Mouse (Mus musculus) heart, embryonic 16.5 days (tissue): ENCODE results near the gene Dnajc15. TPM values are rescaled to one million over a fixed set of nuclear protein-coding genes. Genes with fewer than 3 reads are reported as not detected.

Experiments
- ATAC-seq: fragments of 200-750 bp; cut with Nextera tagmentation; replicated peaks from 2 replicates; pipeline ENCODE4 v1.8.0; 2017; ENCODE audit warnings: moderate number of reproducible peaks; ENCODE audit not compliant: insufficient read depth, low FRiP score; ENCODE audit errors: extremely low read depth
- H3K27ac ChIP-seq: fragments of 300-500 bp; sonication (generic); 2 replicates; pipeline ENCODE4 v1.5.1; 2014; ENCODE audit warnings: mild to moderate bottlenecking, low read length, control low read depth, moderate library complexity
- H3K27me3 ChIP-seq: fragments of 300-500 bp; sonication (generic); 2 replicates; pipeline ENCODE4 v1.6.1; 2014; ENCODE audit warnings: low read length, mixed read lengths; ENCODE audit not compliant: control insufficient read depth, insufficient read depth
- H3K36me3 ChIP-seq: fragments of 300-500 bp; sonication (generic); 2 replicates; pipeline ENCODE4 v1.6.1; 2014; ENCODE audit not compliant: control insufficient read depth, insufficient read depth
- H3K4me1 ChIP-seq: fragments of 300-500 bp; sonication (generic); 2 replicates; pipeline ENCODE4 v1.6.1; 2014; ENCODE audit warnings: low read length, mixed read lengths; ENCODE audit not compliant: control insufficient read depth, insufficient read depth
- H3K4me2 ChIP-seq: fragments of 300-500 bp; sonication (generic); 2 replicates; pipeline ENCODE4 v1.6.1; 2014; ENCODE audit warnings: low read depth, mild to moderate bottlenecking, control low read depth, low read length
- H3K4me3 ChIP-seq: fragments of 300-500 bp; sonication (generic); 2 replicates; pipeline ENCODE4 v1.5.1; 2014; ENCODE audit warnings: mild to moderate bottlenecking, control low read depth, low read length
- H3K9ac ChIP-seq: fragments of 300-500 bp; sonication (generic); 2 replicates; pipeline ENCODE4 v1.6.1; 2014; ENCODE audit warnings: low read length, control low read depth
- H3K9me3 ChIP-seq: fragments of 300-500 bp; sonication (generic); replicated peaks from 2 replicates; pipeline ENCODE4 v1.6.1; 2016; ENCODE audit warnings: low read length; ENCODE audit not compliant: control insufficient read depth
- WGBS: fragments of 180-500 bp; shearing (Covaris S2); extraction: QIAGEN DNeasy Blood & Tissue Kit; methylation state at CpG from one replicate; pipeline ENCODE4 v1.1.7; 2014; 5-methylcytosine and 5-hydroxymethylcytosine counted together
- polyA plus RNA-seq: library from polyadenylated mRNA; unstranded; fragments of >200 nt; fragmentation: Nextera tagmentation; extraction: Ambion mirVana; gene quantifications from 2 replicates; pipeline ENCODE4 v1.2.1, GENCODE M21; 2015

Gene Dnajc15
- polyA plus RNA-seq, 1 experiment from 2014 or later, result 166 TPM

- ATAC-seq, result no peak
- no peaks in the 10 kb centered on the region for H3K27me3 ChIP-seq
Observed at GRCm38 (mm10) chr14:77801571-77802267, 73.2 kb downstream of the Dnajc15 start.

GRCm38 (mm10) chr14:77796506-77796905 is 78.4 kb downstream of the Dnajc15 start:
- no peak overlapping the region for H3K4me3 ChIP-seq
- no peak for ATAC-seq
- no peak overlapping the region for H3K4me2 ChIP-seq
- no peaks in the 10 kb centered on the region for H3K9me3 ChIP-seq
- no peaks in the 10 kb centered on the region for H3K36me3 ChIP-seq
- 88% methylated on average over 4 of the region's 4 CpGs for WGBS
- H3K27me3 ChIP-seq, result no peaks in the 10 kb centered on the region
- H3K27ac ChIP-seq, result no peak overlapping the region
- no peaks in the 10 kb centered on the region for H3K4me1 ChIP-seq
- no peak overlapping the region for H3K9ac ChIP-seq

More at GRCm38 (mm10) chr14:77801571-77802267, 73.2 kb downstream of the Dnajc15 start:
- H3K9ac ChIP-seq, result no peak overlapping the region
- H3K36me3 ChIP-seq, result no peaks in the 10 kb centered on the region
- WGBS, result 85% methylated on average over 17 of the region's 17 CpGs
- H3K27ac ChIP-seq, result no peak overlapping the region
- H3K4me3 ChIP-seq, result no peak overlapping the region
- no peaks in the 10 kb centered on the region; the same call in 1 of the 2 replicates for H3K4me1 ChIP-seq
- H3K9me3 ChIP-seq, result no peaks in the 10 kb centered on the region
- H3K4me2 ChIP-seq, result no peak overlapping the region

GRCm38 (mm10) chr14:77795240-77795639 is 79.7 kb downstream of the Dnajc15 start:
- ATAC-seq, result no peak
- H3K36me3 ChIP-seq, result no peaks in the 10 kb centered on the region
- no peak overlapping the region for H3K4me2 ChIP-seq
- no peaks in the 10 kb centered on the region for H3K9me3 ChIP-seq
- H3K4me3 ChIP-seq, result no peak overlapping the region
- H3K27ac ChIP-seq, result no peak overlapping the region
- no peaks in the 10 kb centered on the region for H3K4me1 ChIP-seq
- no peak overlapping the region for H3K9ac ChIP-seq
- no peaks in the 10 kb centered on the region for H3K27me3 ChIP-seq
- WGBS, result 62% methylated on average over 5 of the region's 5 CpGs

GRCm38 (mm10) chr14:77794285-77794949 is 80.5 kb downstream of the Dnajc15 start:
- Histone ChIP-seq H3K9me3 (no peaks in the 10 kb centered on the region), H3K27ac (no peak overlapping the region), H3K27me3 (no peaks in the 10 kb centered on the region), H3K4me2 (no peak overlapping the region), H3K4me1 (no peaks in the 10 kb centered on the region), H3K36me3 (no peaks in the 10 kb centered on the region), H3K9ac (no peak overlapping the region), H3K4me3 (no peak overlapping the region)
- ATAC-seq, result no peak
- 61% methylated on average over 7 of the region's 7 CpGs for WGBS

GRCm38 (mm10) chr14:77792998-77793397 is 81.9 kb downstream of the Dnajc15 start:
- H3K27ac ChIP-seq, result no peak overlapping the region
- 91% methylated on average over 6 of the region's 6 CpGs for WGBS
- no peak for ATAC-seq
- no peak overlapping the region for H3K9ac ChIP-seq
- no peaks in the 10 kb centered on the region for H3K36me3 ChIP-seq
- no peak overlapping the region for H3K4me3 ChIP-seq
- H3K27me3 ChIP-seq, result no peaks in the 10 kb centered on the region
- no peaks in the 10 kb centered on the region for H3K9me3 ChIP-seq
- no peaks in the 10 kb centered on the region for H3K4me1 ChIP-seq
- no peak overlapping the region for H3K4me2 ChIP-seq

- no peaks in the 10 kb centered on the region for H3K36me3 ChIP-seq
- H3K9ac ChIP-seq, result no peak overlapping the region
- no peaks in the 10 kb centered on the region for H3K27me3 ChIP-seq
- no peak for ATAC-seq
- H3K27ac ChIP-seq, result no peak overlapping the region
- no peak overlapping the region for H3K4me2 ChIP-seq
- 0 out of 2 replicates have a peak, but pooled peaks cover 4% of the 10 kb centered on the region for H3K9me3 ChIP-seq
- H3K4me1 ChIP-seq, result no peaks in the 10 kb centered on the region
- H3K4me3 ChIP-seq, result no peak overlapping the region
Observed at GRCm38 (mm10) chr14:77783217-77783616, 91.7 kb downstream of the Dnajc15 start.

- H3K27me3 ChIP-seq, result no peaks in the 10 kb centered on the region
- H3K9me3 ChIP-seq, result 0 out of 2 replicates have a peak, but pooled peaks cover 4% of the 10 kb centered on the region
- no peaks in the 10 kb centered on the region for H3K36me3 ChIP-seq
- H3K4me1 ChIP-seq, result no peaks in the 10 kb centered on the region
- no peak overlapping the region for H3K4me2 ChIP-seq
- ATAC-seq, result no peak
- H3K4me3 ChIP-seq, result no peak overlapping the region
- 64% methylated on average over 1 of the region's 1 CpGs for WGBS
- H3K9ac ChIP-seq, result no peak overlapping the region
- no peak overlapping the region for H3K27ac ChIP-seq
Observed at GRCm38 (mm10) chr14:77777365-77777764, 97.6 kb downstream of the Dnajc15 start.

GRCm38 (mm10) chr14:77776005-77776531 is 98.9 kb downstream of the Dnajc15 start:
- no peaks in the 10 kb centered on the region for H3K27me3 ChIP-seq
- H3K4me1 ChIP-seq, result no peaks in the 10 kb centered on the region
- 67% methylated on average over 11 of the region's 11 CpGs for WGBS
- H3K36me3 ChIP-seq, result no peaks in the 10 kb centered on the region
- H3K27ac ChIP-seq, result no peak overlapping the region
- no peaks in the 10 kb centered on the region for H3K9me3 ChIP-seq
- H3K4me3 ChIP-seq, result no peak overlapping the region
- H3K9ac ChIP-seq, result no peak overlapping the region
- no peak for ATAC-seq
- H3K4me2 ChIP-seq, result no peak overlapping the region

- no peaks in the 10 kb centered on the region for H3K4me1 ChIP-seq
- 82% methylated on average over 8 of the region's 8 CpGs for WGBS
- no peaks in the 10 kb centered on the region for H3K36me3 ChIP-seq
- H3K27me3 ChIP-seq, result no peaks in the 10 kb centered on the region
- H3K4me2 ChIP-seq, result no peak overlapping the region
- no peak overlapping the region for H3K4me3 ChIP-seq
- no peak overlapping the region for H3K27ac ChIP-seq
- H3K9me3 ChIP-seq, result no peaks in the 10 kb centered on the region
- no peak for ATAC-seq
- no peak overlapping the region for H3K9ac ChIP-seq
Observed at GRCm38 (mm10) chr14:77773331-77773730, 101.6 kb downstream of the Dnajc15 start.
